Mouse (Mus musculus) erythroblast, embryonic 14.5 days (primary cell): Measurements from ENCODE around the gene Cux1. TPM values are rescaled to one million over a fixed set of nuclear protein-coding genes. Genes with fewer than 3 reads are reported as not detected.

Experiments
- H3K27me3 ChIP-seq: 2 replicates; pipeline ENCODE4 v1.6.1; 2012; ENCODE audit warnings: inconsistent platforms; ENCODE audit not compliant: control insufficient read depth
- H3K36me3 ChIP-seq: 2 replicates; pipeline ENCODE4 v1.6.1; 2012; ENCODE audit warnings: mild to moderate bottlenecking, inconsistent platforms; ENCODE audit not compliant: control insufficient read depth
- H3K4me1 ChIP-seq: 2 replicates; pipeline ENCODE4 v1.6.1; 2012; ENCODE audit warnings: inconsistent platforms; ENCODE audit not compliant: control insufficient read depth
- H3K4me3 ChIP-seq: replicated peaks from 2 replicates; pipeline ENCODE3; 2012; ENCODE audit warnings: moderate library complexity, mild to moderate bottlenecking, inconsistent platforms
- H3K9me3 ChIP-seq: 2 replicates; pipeline ENCODE4 v1.6.1; 2012; ENCODE audit warnings: low read length, inconsistent platforms, mixed read lengths; ENCODE audit not compliant: control insufficient read depth
- GATA1 ChIP-seq: IDR thresholded peaks from 2 replicates; pipeline ENCODE4 v1.6.1; 2012; ENCODE audit warnings: low read length, inconsistent platforms, mixed read lengths
- TAL1 ChIP-seq: IDR thresholded peaks from 3 replicates; pipeline ENCODE4 v1.6.1; 2012; ENCODE audit warnings: low read length, inconsistent platforms, mixed read lengths
- polyA plus RNA-seq: library from polyadenylated mRNA; stranded (reverse); fragments of >175 nt; gene quantifications from 2 replicates; pipeline ENCODE4 v1.2.3, GENCODE M21; 2012

Cux1 gene
- polyA plus RNA-seq, 1 experiment = 2.9 TPM

DNA sequence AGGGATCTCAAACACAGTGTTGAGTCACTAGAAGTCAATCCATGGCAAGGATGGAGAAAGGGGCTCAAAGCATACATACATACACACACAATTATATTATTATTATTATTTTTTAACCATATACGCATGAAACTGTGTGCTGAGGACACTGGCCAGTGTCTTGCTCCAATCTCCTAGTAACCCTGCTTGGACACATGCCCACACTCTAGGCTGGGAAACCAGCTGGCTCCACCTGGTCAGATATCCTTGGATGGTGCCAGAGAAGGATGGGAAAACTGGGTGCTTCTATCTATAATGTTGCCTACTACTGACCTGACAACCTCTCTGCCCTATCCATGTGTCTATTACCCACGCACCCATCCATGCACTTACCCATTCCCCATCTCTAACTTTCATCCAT, 275.7 kb downstream of the Cux1 start:
- Histone ChIP-seq H3K9me3 (no peaks in the 10 kb centered on the region), H3K36me3 (peaks cover 9% of the 10 kb centered on the region), H3K4me1 (no peaks in the 10 kb centered on the region), H3K27me3 (no peaks in the 10 kb centered on the region), H3K4me3 (no peak overlapping the region)
- TF ChIP-seq GATA1 = no peak
- no peak for TF ChIP-seq TAL1

DNA sequence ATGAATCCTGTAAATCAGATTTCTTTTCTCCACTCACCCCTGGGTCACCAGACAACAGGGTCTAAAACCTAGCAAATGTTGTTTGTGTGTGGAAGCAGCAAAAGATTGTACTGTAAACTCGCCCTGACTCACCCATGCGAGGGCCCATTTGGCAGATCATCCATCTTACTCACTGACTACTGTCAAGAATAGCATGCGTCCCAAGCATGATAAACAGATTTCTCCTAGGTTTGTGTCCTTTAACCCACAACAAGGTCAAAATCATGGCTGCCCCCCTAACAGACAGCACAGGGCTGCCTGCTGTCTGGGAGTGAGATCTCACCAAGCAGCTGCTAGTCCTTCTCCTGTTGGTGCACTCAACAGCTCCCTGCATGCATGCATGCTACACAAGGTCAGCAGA, 277.5 kb downstream of the Cux1 start:
- peaks cover 25% of the 10 kb centered on the region for H3K36me3 ChIP-seq
- H3K9me3 ChIP-seq = no peaks in the 10 kb centered on the region
- no peaks in the 10 kb centered on the region for H3K27me3 ChIP-seq
- H3K4me1 ChIP-seq = no peaks in the 10 kb centered on the region
- H3K4me3 ChIP-seq = no peak overlapping the region
- no peak for TF ChIP-seq TAL1
- TF ChIP-seq GATA1 = no peak

GRCm38 (mm10) chr5:136288351-136289081, 278.8 kb downstream of the Cux1 start:
- no peaks in the 10 kb centered on the region for H3K9me3 ChIP-seq
- no peak overlapping the region for H3K4me3 ChIP-seq
- H3K4me1 ChIP-seq = no peaks in the 10 kb centered on the region
- H3K36me3 ChIP-seq = peaks cover 25% of the 10 kb centered on the region
- TF ChIP-seq TAL1 (no peak), GATA1 (no peak)
- H3K27me3 ChIP-seq = no peaks in the 10 kb centered on the region

GRCm38 (mm10) chr5:136286566-136286965, 280.7 kb downstream of the Cux1 start:
- Histone ChIP-seq H3K4me3 (no peak overlapping the region), H3K9me3 (no peaks in the 10 kb centered on the region), H3K27me3 (no peaks in the 10 kb centered on the region), H3K36me3 (peaks cover 40% of the 10 kb centered on the region), H3K4me1 (no peaks in the 10 kb centered on the region)
- no peak for TF ChIP-seq GATA1
- TF ChIP-seq TAL1 = no peak

DNA sequence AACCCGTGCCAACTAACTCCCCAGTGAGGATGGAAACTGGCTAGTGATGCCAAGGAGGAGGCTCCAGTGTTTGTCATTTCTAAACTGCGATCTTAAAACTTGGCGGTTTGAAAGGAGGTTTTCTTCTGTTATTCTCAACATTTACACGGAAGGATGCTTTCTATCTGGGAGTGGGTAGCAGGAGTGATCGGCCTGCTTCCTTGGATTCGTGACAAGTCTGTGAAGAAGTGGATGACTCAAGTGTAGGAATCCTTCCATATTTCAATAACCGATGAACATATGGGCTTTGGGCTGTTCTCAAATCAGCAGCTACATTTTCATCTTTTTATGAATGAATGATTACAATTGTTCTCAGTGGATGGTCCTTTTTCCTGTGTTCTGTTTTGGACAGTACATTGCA, 282.2 kb downstream of the Cux1 start:
- H3K27me3 ChIP-seq = no peaks in the 10 kb centered on the region
- H3K9me3 ChIP-seq = no peaks in the 10 kb centered on the region
- TF ChIP-seq TAL1 (no peak), GATA1 (no peak)
- H3K36me3 ChIP-seq = peaks cover 53% of the 10 kb centered on the region
- no peaks in the 10 kb centered on the region for H3K4me1 ChIP-seq
- no peak overlapping the region for H3K4me3 ChIP-seq

DNA sequence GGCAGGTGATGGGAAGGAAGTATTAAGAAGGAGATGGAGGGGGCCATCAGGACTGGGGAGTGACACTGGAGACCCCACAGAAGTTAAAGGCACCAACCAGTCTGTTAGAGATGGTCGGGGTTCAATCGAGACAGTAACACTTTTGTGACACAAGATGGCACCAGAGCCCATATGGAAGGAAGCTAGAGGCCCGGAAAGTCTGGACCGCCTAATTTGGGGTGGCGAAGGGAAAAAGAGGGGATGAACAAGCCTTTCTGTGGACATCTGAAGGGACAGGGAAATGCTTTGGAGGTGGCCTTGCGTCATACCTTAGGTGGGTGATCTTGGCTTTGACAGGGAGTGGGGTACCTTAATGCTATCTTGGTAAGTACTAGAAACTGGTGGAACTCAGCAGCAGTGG, 285.9 kb downstream of the Cux1 start:
- H3K9me3 ChIP-seq = no peaks in the 10 kb centered on the region
- H3K4me1 ChIP-seq = no peaks in the 10 kb centered on the region
- H3K36me3 ChIP-seq = peaks cover 73% of the 10 kb centered on the region
- no peak overlapping the region for H3K4me3 ChIP-seq
- TF ChIP-seq TAL1 = no peak
- no peaks in the 10 kb centered on the region for H3K27me3 ChIP-seq

- TF ChIP-seq GATA1 (no peak), TAL1 (no peak)
- H3K4me1 ChIP-seq = no peaks in the 10 kb centered on the region
- peaks cover 60% of the 10 kb centered on the region for H3K36me3 ChIP-seq
- H3K27me3 ChIP-seq = no peaks in the 10 kb centered on the region
- no peaks in the 10 kb centered on the region for H3K9me3 ChIP-seq
- no peak overlapping the region for H3K4me3 ChIP-seq
These were observed 292.6 kb downstream of the Cux1 start for GRCm38 (mm10) chr5:136274739-136275138.

DNA sequence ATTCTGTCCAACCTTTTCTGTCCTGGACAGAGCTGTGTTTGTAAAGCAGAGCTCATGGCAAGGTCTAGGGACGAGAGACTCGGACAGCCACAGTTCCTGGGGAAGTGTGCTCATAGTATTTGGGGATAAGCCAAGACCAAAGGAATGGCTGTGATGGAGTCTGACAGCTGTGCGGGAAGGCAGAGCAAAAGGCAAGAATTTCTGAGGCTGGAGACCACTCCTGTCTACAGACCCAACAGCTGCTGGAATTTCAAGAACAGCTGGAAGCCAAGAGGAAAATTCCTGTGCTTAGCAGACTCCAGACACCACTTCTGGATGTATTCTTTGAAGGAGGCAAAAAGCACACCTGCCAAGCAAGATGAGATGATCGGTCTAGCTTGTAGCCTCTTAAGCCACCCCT, 297.4 kb downstream of the Cux1 start:
- TF ChIP-seq TAL1 (no peak), GATA1 (no peak)
- H3K9me3 ChIP-seq = no peaks in the 10 kb centered on the region
- H3K4me3 ChIP-seq = no peak overlapping the region
- no peaks in the 10 kb centered on the region for H3K27me3 ChIP-seq
- H3K4me1 ChIP-seq = no peaks in the 10 kb centered on the region
- peaks cover 16% of the 10 kb centered on the region for H3K36me3 ChIP-seq

DNA sequence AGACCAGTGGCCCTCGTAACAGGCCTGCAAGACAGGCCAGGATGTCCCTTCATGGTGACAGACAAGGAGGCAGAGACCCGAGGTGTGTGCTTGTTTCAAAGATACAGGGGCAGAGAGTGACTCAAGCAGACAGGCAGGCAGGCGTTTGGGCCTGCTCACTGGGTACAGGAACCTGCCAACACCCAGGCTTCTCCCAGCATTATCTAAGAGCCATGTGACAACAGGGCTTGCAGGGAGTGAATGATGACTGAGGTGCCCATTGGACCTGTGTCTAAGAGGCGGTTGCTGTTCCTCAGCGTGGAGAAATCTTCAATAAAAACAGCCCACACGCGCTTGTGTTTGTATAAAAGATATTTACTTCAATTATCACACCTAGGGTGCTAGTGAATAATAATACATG, 301.2 kb downstream of the Cux1 start:
- Histone ChIP-seq H3K9me3 (no peaks in the 10 kb centered on the region), H3K4me1 (no peaks in the 10 kb centered on the region), H3K27me3 (no peaks in the 10 kb centered on the region), H3K4me3 (no peak overlapping the region), H3K36me3 (no peaks in the 10 kb centered on the region)
- TF ChIP-seq GATA1 (no peak), TAL1 (no peak)

DNA sequence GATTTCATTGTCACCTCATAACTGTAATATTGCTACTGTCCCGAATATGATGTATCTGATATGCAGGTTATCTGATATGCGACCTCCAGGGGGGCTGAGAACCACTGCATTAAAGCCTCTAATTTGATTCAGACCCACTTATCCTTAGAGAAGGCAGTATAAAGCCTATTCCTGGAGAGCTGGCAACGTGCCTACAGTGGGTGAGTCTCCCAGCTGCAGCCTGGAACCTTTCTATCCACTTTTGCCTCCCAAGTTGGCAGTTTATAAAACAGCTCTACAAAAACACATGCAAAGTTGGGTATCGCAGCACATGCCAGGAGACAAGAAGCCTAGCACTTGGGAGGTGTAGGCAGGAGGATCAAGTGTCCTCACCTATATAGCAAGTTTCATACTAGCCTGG, 303.9 kb downstream of the Cux1 start:
- H3K27me3 ChIP-seq = no peaks in the 10 kb centered on the region
- no peaks in the 10 kb centered on the region; the same call in 1 of the 2 replicates for H3K4me1 ChIP-seq
- no peaks in the 10 kb centered on the region for H3K9me3 ChIP-seq
- no peak overlapping the region for H3K4me3 ChIP-seq
- TF ChIP-seq TAL1 (no peak), GATA1 (no peak)
- H3K36me3 ChIP-seq = no peaks in the 10 kb centered on the region
